Mouse (Mus musculus) embryonic facial prominence, embryonic 11.5 days (tissue): ENCODE results near the gene Diaph3. TPM values are rescaled to one million over a fixed set of nuclear protein-coding genes. Genes with fewer than 3 reads are reported as not detected.
"Not testable (repeated sequence)": the region's sequence is repeated elsewhere in the genome, so short reads cannot be mapped to it uniquely, and the experiment has no call there.

Experiments used
- ATAC-seq: fragments of 200-750 bp; cut with Nextera tagmentation; replicated peaks from 2 replicates; pipeline ENCODE4 v1.8.0; 2017; ENCODE audit warnings: low read depth; ENCODE audit not compliant: insufficient number of reproducible peaks, low FRiP score, low TSS enrichment
- DNase-seq: peaks from one replicate; pipeline ENCODE4 v3.0.0-alpha.2; 2015; ENCODE audit warnings: low spot score
- H3K27ac ChIP-seq: fragments of 300-500 bp; sonication (generic); replicated peaks from 2 replicates; pipeline ENCODE4 v1.5.1; 2014; ENCODE audit warnings: mild to moderate bottlenecking, low read depth, low read length, control low read depth
- H3K27me3 ChIP-seq: fragments of 300-500 bp; sonication (generic); 2 replicates; pipeline ENCODE4 v1.6.1; 2014; ENCODE audit warnings: mild to moderate bottlenecking, low read length, moderate library complexity, mixed read lengths; ENCODE audit not compliant: control insufficient read depth, insufficient read depth
- H3K36me3 ChIP-seq: fragments of 300-500 bp; sonication (generic); replicated peaks from 2 replicates; pipeline ENCODE4 v1.6.1; 2014; ENCODE audit warnings: low read depth, mild to moderate bottlenecking, low read length, moderate library complexity, mixed read lengths; ENCODE audit not compliant: control insufficient read depth, insufficient read depth
- H3K4me1 ChIP-seq: fragments of 300-500 bp; sonication (generic); 2 replicates; pipeline ENCODE4 v1.6.1; 2014; ENCODE audit warnings: low read length, mixed read lengths; ENCODE audit not compliant: control insufficient read depth, insufficient read depth
- H3K4me2 ChIP-seq: fragments of 300-500 bp; sonication (generic); 2 replicates; pipeline ENCODE4 v1.6.1; 2014; ENCODE audit warnings: low read depth, mild to moderate bottlenecking, control low read depth, low read length, moderate library complexity
- H3K4me3 ChIP-seq: fragments of 300-500 bp; sonication (generic); 2 replicates; pipeline ENCODE4 v1.5.1; 2014; ENCODE audit warnings: low read depth, low read length, control low read depth
- H3K9ac ChIP-seq: fragments of 300-500 bp; sonication (generic); replicated peaks from 2 replicates; pipeline ENCODE4 v1.6.1; 2014; ENCODE audit warnings: mild to moderate bottlenecking, control low read depth, low read length
- H3K9me3 ChIP-seq: fragments of 300-500 bp; sonication (generic); replicated peaks from 2 replicates; pipeline ENCODE4 v1.6.1; 2016; ENCODE audit warnings: mild to moderate bottlenecking, low read length, inconsistent platforms, mixed read lengths; ENCODE audit not compliant: control insufficient read depth
- WGBS: fragments of 180-500 bp; shearing (Covaris S2); extraction: QIAGEN DNeasy Blood & Tissue Kit; methylation state at CpG from one replicate; pipeline ENCODE4 v1.1.7; 2014; 5-methylcytosine and 5-hydroxymethylcytosine counted together
- polyA plus RNA-seq: library from polyadenylated mRNA; unstranded; fragments of >200 nt; fragmentation: Nextera tagmentation; extraction: Ambion mirVana; gene quantifications from 2 replicates; pipeline ENCODE4 v1.2.1, GENCODE M21; 2014

Diaph3 gene
- polyA plus RNA-seq, 1 experiment from 2014 or later, result 10.5 TPM

- 78% methylated on average over 2 of the region's 2 CpGs for WGBS
- no peak for ATAC-seq
- no peaks in the 10 kb centered on the region for H3K27me3 ChIP-seq
- DNase-seq, result no peak
- H3K4me2 ChIP-seq, result no peak overlapping the region
- no peak overlapping the region for H3K9ac ChIP-seq
- no peak overlapping the region for H3K4me3 ChIP-seq
- no peaks in the 10 kb centered on the region for H3K36me3 ChIP-seq
- no peaks in the 10 kb centered on the region for H3K4me1 ChIP-seq
- H3K9me3 ChIP-seq, result no peaks in the 10 kb centered on the region
- no peak overlapping the region for H3K27ac ChIP-seq
Measured at GRCm38 (mm10) chr14:87098093-87098492, 42.9 kb downstream of the Diaph3 start.

- ATAC-seq (no peak), DNase-seq (no peak)
- Histone ChIP-seq H3K4me2 (no peak overlapping the region), H3K4me1 (no peaks in the 10 kb centered on the region), H3K9me3 (no peaks in the 10 kb centered on the region), H3K36me3 (no peaks in the 10 kb centered on the region), H3K9ac (no peak overlapping the region), H3K27me3 (no peaks in the 10 kb centered on the region), H3K4me3 (no peak overlapping the region), H3K27ac (no peak overlapping the region)
- WGBS, result 94% methylated on average over 3 of the region's 3 CpGs
Measured at GRCm38 (mm10) chr14:87091522-87091921, 49.5 kb downstream of the Diaph3 start.

GRCm38 (mm10) chr14:87091108-87091507 lies 49.9 kb downstream of the Diaph3 start:
- H3K4me3 ChIP-seq, result no peak overlapping the region
- H3K9ac ChIP-seq, result no peak overlapping the region
- no peaks in the 10 kb centered on the region for H3K27me3 ChIP-seq
- H3K4me2 ChIP-seq, result no peak overlapping the region
- no peak overlapping the region for H3K27ac ChIP-seq
- DNase-seq (no peak), ATAC-seq (no peak)
- WGBS, result 88% methylated on average over 5 of the region's 5 CpGs
- no peaks in the 10 kb centered on the region for H3K36me3 ChIP-seq
- H3K9me3 ChIP-seq, result no peaks in the 10 kb centered on the region
- H3K4me1 ChIP-seq, result no peaks in the 10 kb centered on the region

- Histone ChIP-seq H3K27me3 (no peaks in the 10 kb centered on the region), H3K4me1 (no peaks in the 10 kb centered on the region), H3K4me3 (no peak overlapping the region), H3K36me3 (no peaks in the 10 kb centered on the region), H3K9me3 (no peaks in the 10 kb centered on the region), H3K4me2 (no peak overlapping the region), H3K9ac (no peak overlapping the region), H3K27ac (no peak overlapping the region)
- DNase-seq (no peak), ATAC-seq (no peak)
- 83% methylated on average over 4 of the region's 4 CpGs for WGBS
Measured at GRCm38 (mm10) chr14:87088928-87089327, 52.1 kb downstream of the Diaph3 start.

GRCm38 (mm10) chr14:87088456-87088855 lies 52.6 kb downstream of the Diaph3 start:
- H3K9ac ChIP-seq, result no peak overlapping the region
- DNase-seq (no peak), ATAC-seq (no peak)
- H3K4me2 ChIP-seq, result no peak overlapping the region
- 85% methylated on average over 5 of the region's 5 CpGs for WGBS
- H3K36me3 ChIP-seq, result no peaks in the 10 kb centered on the region
- no peak overlapping the region for H3K4me3 ChIP-seq
- H3K27ac ChIP-seq, result no peak overlapping the region
- H3K27me3 ChIP-seq, result no peaks in the 10 kb centered on the region
- no peaks in the 10 kb centered on the region for H3K9me3 ChIP-seq
- no peaks in the 10 kb centered on the region for H3K4me1 ChIP-seq

GRCm38 (mm10) chr14:87087996-87088395 lies 53.0 kb downstream of the Diaph3 start:
- Histone ChIP-seq H3K27me3 (no peaks in the 10 kb centered on the region), H3K36me3 (no peaks in the 10 kb centered on the region), H3K9me3 (no peaks in the 10 kb centered on the region), H3K4me1 (no peaks in the 10 kb centered on the region), H3K9ac (no peak overlapping the region), H3K4me3 (no peak overlapping the region), H3K27ac (no peak overlapping the region), H3K4me2 (no peak overlapping the region)
- ATAC-seq (no peak), DNase-seq (no peak)
- WGBS, result 83% methylated on average over 1 of the region's 1 CpGs

GRCm38 (mm10) chr14:87084906-87085305 lies 56.1 kb downstream of the Diaph3 start:
- H3K4me2 ChIP-seq, H3K9me3 ChIP-seq, H3K27me3 ChIP-seq, H3K27ac ChIP-seq, H3K36me3 ChIP-seq, ATAC-seq, H3K9ac ChIP-seq, H3K4me3 ChIP-seq, H3K4me1 ChIP-seq, DNase-seq: not testable (repeated sequence)
- WGBS, result 68% methylated on average over 8 of the region's 8 CpGs

- 73% methylated on average over 6 of the region's 6 CpGs for WGBS
- Histone ChIP-seq H3K27me3 (no peaks in the 10 kb centered on the region), H3K36me3 (no peaks in the 10 kb centered on the region), H3K27ac (no peak overlapping the region), H3K4me1 (no peaks in the 10 kb centered on the region), H3K4me3 (no peak overlapping the region), H3K4me2 (no peak overlapping the region), H3K9me3 (no peaks in the 10 kb centered on the region), H3K9ac (no peak overlapping the region)
- DNase-seq (no peak), ATAC-seq (no peak)
Measured at GRCm38 (mm10) chr14:87083911-87084310, 57.1 kb downstream of the Diaph3 start.
